Mouse (Mus musculus) forebrain, embryonic 16.5 days (tissue): ENCODE measurements around the gene Tubgcp2. TPM values are rescaled to one million over a fixed set of nuclear protein-coding genes. Genes with fewer than 3 reads are reported as not detected.

Experiments
- ATAC-seq: fragments of 200-750 bp; cut with Nextera tagmentation; 2 replicates; pipeline ENCODE4 v1.8.0; 2017; ENCODE audit warnings: mild to moderate bottlenecking, moderate library complexity
- H3K27ac ChIP-seq: fragments of 300-500 bp; sonication (generic); 2 replicates; pipeline ENCODE4 v1.5.1; 2014; ENCODE audit warnings: low read length, control low read depth
- H3K27me3 ChIP-seq: fragments of 300-500 bp; sonication (generic); replicated peaks from 2 replicates; pipeline ENCODE4 v1.6.1; 2014; ENCODE audit warnings: low read length; ENCODE audit not compliant: control insufficient read depth, insufficient read depth
- H3K36me3 ChIP-seq: fragments of 300-500 bp; sonication (generic); 2 replicates; pipeline ENCODE4 v1.6.1; 2014; ENCODE audit not compliant: control insufficient read depth, insufficient read depth
- H3K4me1 ChIP-seq: fragments of 300-500 bp; sonication (generic); replicated peaks from 2 replicates; pipeline ENCODE4 v1.6.1; 2014; ENCODE audit warnings: low read length; ENCODE audit not compliant: control insufficient read depth, insufficient read depth
- H3K4me2 ChIP-seq: fragments of 300-500 bp; sonication (generic); 2 replicates; pipeline ENCODE4 v1.6.1; 2014; ENCODE audit warnings: mild to moderate bottlenecking, low read length, control low read depth
- H3K4me3 ChIP-seq: fragments of 300-500 bp; sonication (generic); replicated peaks from 2 replicates; pipeline ENCODE4 v1.5.1; 2014; ENCODE audit warnings: mild to moderate bottlenecking, low read length, control low read depth
- H3K9ac ChIP-seq: fragments of 300-500 bp; sonication (generic); replicated peaks from 2 replicates; pipeline ENCODE4 v1.6.1; 2014; ENCODE audit warnings: low read depth, low read length, control low read depth
- H3K9me3 ChIP-seq: fragments of 300-500 bp; sonication (generic); 2 replicates; pipeline ENCODE4 v1.6.1; 2016; ENCODE audit warnings: low read length; ENCODE audit not compliant: control insufficient read depth
- WGBS: fragments of 180-500 bp; shearing (Covaris S2); extraction: QIAGEN DNeasy Blood & Tissue Kit; methylation state at CpG from one replicate; pipeline ENCODE4 v1.1.7; 2014; 5-methylcytosine and 5-hydroxymethylcytosine counted together
- polyA plus RNA-seq: library from polyadenylated mRNA; unstranded; fragments of >200 nt; fragmentation: Nextera tagmentation; extraction: Ambion mirVana; gene quantifications from 2 replicates; pipeline ENCODE4 v1.2.1, GENCODE M21; 2015

Gene Tubgcp2
- polyA plus RNA-seq, 1 experiment from 2014 or later = 72.7 TPM

GRCm38 (mm10) chr7:140031771-140032170, 4.7 kb downstream of the Tubgcp2 start:
- 94% methylated on average over 12 of the region's 12 CpGs for WGBS
- no peak for ATAC-seq
- no peak overlapping the region for H3K9ac ChIP-seq

GRCm38 (mm10) chr7:140011336-140011735, 25.1 kb downstream of the Tubgcp2 start:
- no peak for ATAC-seq
- Histone ChIP-seq H3K27ac (no peak overlapping the region), H3K9ac (no peak overlapping the region), H3K4me2 (no peak overlapping the region), H3K4me3 (no peak overlapping the region), H3K36me3 (peaks cover 17% of the 10 kb centered on the region), H3K27me3 (no peaks in the 10 kb centered on the region), H3K4me1 (no peaks in the 10 kb centered on the region), H3K9me3 (no peaks in the 10 kb centered on the region)
- WGBS = 95% methylated on average over 17 of the region's 17 CpGs

More at GRCm38 (mm10) chr7:140031771-140032170, 4.7 kb downstream of the Tubgcp2 start:
- peaks cover 15% of the 10 kb centered on the region for H3K4me1 ChIP-seq
- H3K27ac ChIP-seq = no peak overlapping the region
- H3K4me3 ChIP-seq = no peak overlapping the region
- H3K27me3 ChIP-seq = no peaks in the 10 kb centered on the region
- H3K9me3 ChIP-seq = 0 out of 2 replicates have a peak, but pooled peaks cover 2% of the 10 kb centered on the region
- no peak overlapping the region for H3K4me2 ChIP-seq
- H3K36me3 ChIP-seq = peaks cover 46% of the 10 kb centered on the region

GRCm38 (mm10) chr7:140007781-140008180, 28.7 kb downstream of the Tubgcp2 start:
- no peak overlapping the region for H3K27ac ChIP-seq
- peaks cover 36% of the 10 kb centered on the region for H3K36me3 ChIP-seq
- no peaks in the 10 kb centered on the region for H3K27me3 ChIP-seq
- no peak overlapping the region for H3K4me2 ChIP-seq
- no peaks in the 10 kb centered on the region for H3K9me3 ChIP-seq
- no peak overlapping the region for H3K4me3 ChIP-seq
- no peak for ATAC-seq
- WGBS = 96% methylated on average over 9 of the region's 9 CpGs
- no peaks in the 10 kb centered on the region for H3K4me1 ChIP-seq
- no peak overlapping the region for H3K9ac ChIP-seq

GRCm38 (mm10) chr7:140006861-140007611, 29.4 kb downstream of the Tubgcp2 start:
- ATAC-seq = no peak
- WGBS = 93% methylated on average over 9 of the region's 9 CpGs
- Histone ChIP-seq H3K4me2 (no peak overlapping the region), H3K27ac (no peak overlapping the region), H3K4me1 (no peaks in the 10 kb centered on the region), H3K9me3 (no peaks in the 10 kb centered on the region), H3K36me3 (peaks cover 39% of the 10 kb centered on the region), H3K4me3 (no peak overlapping the region), H3K9ac (no peak overlapping the region), H3K27me3 (no peaks in the 10 kb centered on the region)

GRCm38 (mm10) chr7:140004666-140005065, 31.8 kb downstream of the Tubgcp2 start:
- Histone ChIP-seq H3K4me3 (no peak overlapping the region), H3K27me3 (no peaks in the 10 kb centered on the region), H3K27ac (no peak overlapping the region), H3K9me3 (no peaks in the 10 kb centered on the region), H3K4me1 (no peaks in the 10 kb centered on the region), H3K4me2 (no peak overlapping the region), H3K36me3 (peaks cover 43% of the 10 kb centered on the region), H3K9ac (no peak overlapping the region)
- ATAC-seq = no peak
- WGBS = 94% methylated on average over 8 of the region's 8 CpGs

- ATAC-seq = no peak
- Histone ChIP-seq H3K27ac (no peak overlapping the region), H3K4me1 (no peaks in the 10 kb centered on the region), H3K9me3 (no peaks in the 10 kb centered on the region), H3K36me3 (peaks cover 57% of the 10 kb centered on the region), H3K9ac (no peak overlapping the region), H3K27me3 (no peaks in the 10 kb centered on the region), H3K4me3 (no peak overlapping the region), H3K4me2 (no peak overlapping the region)
- WGBS = 53% methylated on average over 12 of the region's 12 CpGs
Measured at GRCm38 (mm10) chr7:140001086-140001740, 35.3 kb downstream of the Tubgcp2 start.

GRCm38 (mm10) chr7:139998691-139999350, 37.6 kb downstream of the Tubgcp2 start:
- no peaks in the 10 kb centered on the region for H3K4me1 ChIP-seq
- 95% methylated on average over 13 of the region's 13 CpGs for WGBS
- H3K4me3 ChIP-seq = no peak overlapping the region
- no peak overlapping the region for H3K9ac ChIP-seq
- no peak overlapping the region for H3K27ac ChIP-seq
- peaks cover 45% of the 10 kb centered on the region for H3K36me3 ChIP-seq
- H3K9me3 ChIP-seq = no peaks in the 10 kb centered on the region
- H3K27me3 ChIP-seq = no peaks in the 10 kb centered on the region
- H3K4me2 ChIP-seq = no peak overlapping the region
- ATAC-seq = no peak

- H3K4me2 ChIP-seq = no peak overlapping the region
- peaks cover 29% of the 10 kb centered on the region for H3K36me3 ChIP-seq
- H3K9ac ChIP-seq = no peak overlapping the region
- no peaks in the 10 kb centered on the region for H3K27me3 ChIP-seq
- no peak for ATAC-seq
- H3K4me1 ChIP-seq = no peaks in the 10 kb centered on the region
- H3K27ac ChIP-seq = no peak overlapping the region
- WGBS = 27% methylated on average over 3 of the region's 3 CpGs
- H3K9me3 ChIP-seq = no peaks in the 10 kb centered on the region
- H3K4me3 ChIP-seq = no peak overlapping the region
Measured at GRCm38 (mm10) chr7:139994676-139995075, 41.8 kb downstream of the Tubgcp2 start.

GRCm38 (mm10) chr7:139994202-139994601, 42.3 kb downstream of the Tubgcp2 start:
- Histone ChIP-seq H3K27me3 (no peaks in the 10 kb centered on the region), H3K4me2 (no peak overlapping the region), H3K4me3 (no peak overlapping the region), H3K9ac (no peak overlapping the region), H3K36me3 (peaks cover 28% of the 10 kb centered on the region), H3K9me3 (no peaks in the 10 kb centered on the region), H3K4me1 (no peaks in the 10 kb centered on the region), H3K27ac (no peak overlapping the region)
- no peak for ATAC-seq
- WGBS = 84% methylated on average over 4 of the region's 4 CpGs
